Mouse (Mus musculus) ES-E14 (cell line): Measurements from ENCODE around the gene Csnk2b.

Experiments used
- CHD2 ChIP-seq: IDR thresholded peaks from 2 replicates; pipeline ENCODE4 v1.6.1; 2014; ENCODE audit warnings: mild to moderate bottlenecking, low read depth, low read length, inconsistent platforms
- ZC3H11A ChIP-seq: IDR thresholded peaks from 2 replicates; pipeline ENCODE4 v1.6.1; 2012; ENCODE audit warnings: low read depth, mild to moderate bottlenecking, inconsistent platforms, low read length, borderline replicate concordance

- TF ChIP-seq ZC3H11A (no peak), CHD2 (no peak)
These were observed 40.9 kb upstream of the Csnk2b start for GRCm38 (mm10) chr17:35162730-35163129.
